ENCODE assay signal across 28 mouse cellular contexts in genomic region chr8:41939298-41939697, GRCm38 (mm10).
"Had no signal": no experiment of that assay in that cellular context is flagged by ENCODE, and none has a peak within 500 bp of the region (broad histone marks: within the 10 kb centered on the region; RNA-seq: fewer than 3 reads in every experiment).

No protein-coding gene starts in this region.

- H3K4me2 ChIP-seq: embryonic facial prominence, embryonic 12.5 days; embryonic facial prominence, embryonic 13.5 days; embryonic facial prominence, embryonic 15.5 days; forebrain, embryonic 12.5 days; forebrain, embryonic 13.5 days; forebrain, embryonic 15.5 days had no signal

- DNase-seq: cerebellum, adult 18-20 months; cerebellum, adult 2 months; cerebellum, adult 8-10 months; cerebellum, adult 9-10 months; cerebellum, adult 9-11 months; cerebellum, postnatal 10 days; cerebellum, postnatal 14 days; cerebellum, postnatal 25 days; cerebellum, postnatal 36 days; embryo, embryonic 11 days; forebrain, postnatal 0 days; gastrocnemius, adult 2 months; gastrocnemius, postnatal 10 days; gastrocnemius, postnatal 14 days; gastrocnemius, postnatal 25 days; gastrocnemius, postnatal 36 days; heart, adult 11 months had no signal

- H3K27me3 ChIP-seq: embryonic facial prominence, embryonic 12.5 days; embryonic facial prominence, embryonic 13.5 days; embryonic facial prominence, embryonic 15.5 days; forebrain, embryonic 12.5 days; forebrain, embryonic 13.5 days; forebrain, embryonic 15.5 days had no signal

- H3K9ac ChIP-seq: embryonic facial prominence, embryonic 12.5 days; embryonic facial prominence, embryonic 13.5 days; embryonic facial prominence, embryonic 15.5 days; forebrain, embryonic 12.5 days; forebrain, embryonic 13.5 days; forebrain, embryonic 15.5 days; forebrain, postnatal 0 days had no signal

- H3K9me3 ChIP-seq: embryonic facial prominence, embryonic 10.5 days; embryonic facial prominence, embryonic 12.5 days; embryonic facial prominence, embryonic 13.5 days; embryonic facial prominence, embryonic 15.5 days; forebrain, embryonic 10.5 days; forebrain, embryonic 12.5 days; forebrain, embryonic 13.5 days; forebrain, embryonic 15.5 days had no signal

- H3K4me1 ChIP-seq: embryonic facial prominence, embryonic 10.5 days; embryonic facial prominence, embryonic 12.5 days; embryonic facial prominence, embryonic 13.5 days; embryonic facial prominence, embryonic 15.5 days; forebrain, embryonic 10.5 days; forebrain, embryonic 12.5 days; forebrain, embryonic 13.5 days; forebrain, embryonic 15.5 days had no signal

- H3K27ac ChIP-seq: embryonic facial prominence, embryonic 10.5 days; embryonic facial prominence, embryonic 12.5 days; embryonic facial prominence, embryonic 13.5 days; embryonic facial prominence, embryonic 15.5 days; forebrain, embryonic 10.5 days; forebrain, embryonic 12.5 days; forebrain, embryonic 13.5 days; forebrain, embryonic 15.5 days; gastrocnemius, adult 2 months had no signal

- H3K4me3 ChIP-seq: embryonic facial prominence, embryonic 10.5 days; embryonic facial prominence, embryonic 12.5 days; embryonic facial prominence, embryonic 13.5 days; embryonic facial prominence, embryonic 15.5 days; erythroblast, embryonic 14.5 days; forebrain, embryonic 10.5 days; forebrain, embryonic 12.5 days; forebrain, embryonic 13.5 days; forebrain, embryonic 15.5 days; gastrocnemius, adult 2 months had no signal

- ATAC-seq: forebrain, embryonic 13.5 days; forebrain, embryonic 14.5 days; forebrain, embryonic 15.5 days; forebrain, embryonic 16.5 days; forebrain, postnatal 0 days had no signal

- H3K36me3 ChIP-seq: embryonic facial prominence, embryonic 10.5 days; embryonic facial prominence, embryonic 12.5 days; embryonic facial prominence, embryonic 13.5 days; embryonic facial prominence, embryonic 15.5 days; forebrain, embryonic 10.5 days; forebrain, embryonic 12.5 days; forebrain, embryonic 15.5 days had no signal
